Mouse (Mus musculus): ENCODE measurements around the gene Krt86.

Gene Krt86

DNA sequence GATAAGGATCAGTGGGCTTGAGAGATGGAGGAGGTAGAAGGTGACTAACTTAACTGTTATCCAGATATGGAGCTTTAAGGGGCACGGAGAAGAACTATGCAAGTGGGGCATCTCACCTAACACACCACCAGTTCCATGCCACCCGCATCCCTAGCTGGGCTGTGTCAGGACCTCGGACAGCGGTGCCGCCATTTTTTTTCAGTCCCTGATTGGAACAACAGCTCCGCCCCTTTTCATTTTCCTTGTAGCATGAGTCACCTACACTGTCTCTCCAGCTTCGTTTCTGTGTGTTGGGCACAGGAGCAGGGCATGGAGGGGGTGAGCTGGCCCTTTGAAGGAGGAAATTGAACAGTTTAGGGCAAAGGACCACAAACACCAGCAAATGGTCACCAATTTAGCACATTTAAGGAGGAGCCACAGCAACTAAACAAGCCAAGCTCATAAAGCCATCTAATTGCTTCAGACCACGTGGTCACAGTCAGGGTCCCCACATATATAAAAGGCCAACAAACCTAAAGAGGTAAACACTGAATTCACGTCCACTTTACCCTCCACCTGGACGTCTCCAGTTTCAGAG is at the start of gene Krt86:
Gene Krt86, plus strand, starts transcription at position 527 of the 577 bp plus-strand sequence.
- in situ Hi-C loops (cut with MboI, MseI) = no loop called here

DNA sequence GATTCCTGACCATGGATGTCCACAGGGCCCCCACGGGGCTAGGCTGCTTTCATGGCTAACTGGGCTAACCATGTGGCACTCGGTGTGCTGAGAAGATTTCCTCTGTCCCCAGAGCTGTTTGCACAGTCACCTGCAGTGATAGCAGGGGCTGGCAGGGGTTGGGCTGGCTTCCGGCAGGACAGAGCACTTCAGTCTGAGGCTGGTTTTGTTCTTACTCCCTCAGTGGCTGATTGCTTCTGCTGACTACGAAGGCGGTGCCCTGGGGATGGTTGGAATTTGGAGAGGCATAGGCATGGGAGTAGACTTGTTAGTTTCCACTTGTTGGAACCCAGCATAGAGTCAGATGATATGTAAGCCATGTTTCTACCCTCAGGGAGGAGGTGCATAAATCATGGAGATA is 48.4 kb upstream of the Krt86 start:
- in situ Hi-C loops (cut with MboI, MseI) = no loop called here

DNA sequence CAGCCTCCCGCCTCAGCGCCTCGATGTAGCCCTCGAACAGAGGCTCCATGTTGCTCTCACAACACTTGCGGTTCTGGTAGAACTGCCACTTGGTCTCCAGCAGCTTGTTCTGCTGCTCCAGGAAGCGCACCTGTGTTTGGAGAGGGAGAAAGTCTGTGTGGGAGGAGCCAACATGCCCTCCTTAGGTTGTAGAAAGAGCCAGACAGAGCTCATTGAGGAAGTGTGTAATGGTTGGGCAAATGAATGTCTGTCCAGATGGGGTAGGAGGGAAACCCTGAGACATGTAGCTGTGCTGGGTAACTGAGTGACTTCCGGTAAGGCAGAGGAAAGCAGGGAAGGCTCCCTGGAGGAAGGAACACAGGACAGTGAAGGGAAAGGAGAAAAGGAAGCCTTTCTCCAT is 36.7 kb upstream of the Krt86 start:
- in situ Hi-C loops (cut with MboI, MseI) = no loop called here

DNA sequence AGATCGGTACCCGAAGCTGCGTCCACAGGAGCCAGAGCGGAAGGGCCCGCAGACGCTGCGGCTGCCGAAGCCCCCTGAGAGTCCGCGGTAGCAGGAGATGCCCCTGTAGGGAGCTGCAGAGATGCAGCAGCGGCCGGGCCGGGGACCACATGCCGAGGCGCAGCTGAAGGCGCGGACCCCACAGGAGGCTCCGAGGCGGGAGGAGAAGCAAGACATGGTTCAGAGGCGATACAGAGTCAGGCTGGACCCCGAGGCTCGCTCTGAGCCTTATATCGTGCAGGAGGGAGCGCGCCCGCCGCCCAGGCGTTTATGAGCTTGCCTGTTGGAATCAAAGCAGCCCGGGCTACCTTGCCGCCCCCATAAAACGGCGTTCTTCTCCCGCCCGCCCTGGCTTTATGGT is 34.7 kb upstream of the Krt86 start, which contains the start of gene Krt87:
Gene Krt87, minus strand, starts transcription at position 250 of the 400 bp plus-strand sequence.
- in situ Hi-C loops (cut with MboI, MseI) = no loop called here

DNA sequence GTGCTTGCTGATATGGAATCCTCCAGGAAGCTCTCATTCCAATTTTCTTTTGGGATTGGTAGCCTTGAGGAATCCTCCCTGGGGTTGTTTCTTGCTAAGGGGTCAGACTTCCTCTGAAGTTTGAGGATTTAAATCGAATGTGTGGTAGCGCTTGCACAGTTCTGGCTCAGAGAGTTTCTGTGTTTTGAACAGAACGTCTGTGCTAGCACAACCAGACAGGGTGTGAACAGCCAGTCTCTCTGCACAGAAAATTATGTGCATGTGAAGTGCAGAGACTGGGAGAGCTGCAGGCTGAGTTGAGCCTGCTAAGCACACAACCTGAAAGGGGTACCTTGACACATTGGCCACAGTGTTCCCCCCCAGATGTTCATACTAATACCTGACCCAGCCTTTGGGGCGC is 32.4 kb upstream of the Krt86 start:
- in situ Hi-C loops (cut with MboI, MseI) = no loop called here

DNA sequence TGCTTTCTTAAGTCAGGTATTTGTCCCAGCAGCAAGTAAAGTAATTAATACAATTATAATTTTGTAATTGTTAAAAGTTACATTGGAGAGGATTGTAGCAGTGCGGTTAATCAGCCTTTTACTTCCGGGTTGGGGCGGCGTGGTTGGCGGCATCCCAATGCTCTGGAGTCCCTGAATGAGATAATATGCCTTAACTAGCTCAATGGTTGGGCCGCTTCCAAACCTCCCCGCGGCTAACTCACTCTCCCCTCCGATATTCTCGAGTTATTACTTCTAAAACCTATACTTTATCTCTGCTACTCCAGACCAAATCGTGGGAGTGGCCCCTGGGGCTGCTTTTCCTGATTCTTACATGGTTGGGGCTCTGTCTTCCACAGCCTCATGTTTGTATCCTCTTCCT is 26.7 kb upstream of the Krt86 start:
- in situ Hi-C loops (cut with MboI, MseI) = no loop called here

DNA sequence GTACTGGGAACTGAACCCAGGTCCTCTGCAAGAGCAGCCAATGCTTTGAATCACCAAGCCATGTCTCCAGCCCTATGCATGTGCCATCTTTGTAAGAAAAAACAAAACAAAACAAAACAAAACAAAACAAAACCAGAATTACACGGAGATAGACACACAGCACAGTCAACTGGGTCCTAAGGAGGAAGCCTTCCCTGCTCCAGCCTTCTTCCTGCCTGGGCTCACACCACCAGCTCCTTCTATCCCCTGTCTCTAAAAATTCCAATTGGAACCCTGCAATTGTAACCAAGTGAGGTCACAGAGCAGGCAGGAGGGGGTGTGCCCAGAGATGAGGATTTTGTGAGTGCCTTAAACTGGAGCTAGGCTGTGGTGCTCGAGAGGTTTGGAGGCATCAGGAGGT is 25.8 kb upstream of the Krt86 start, which contains the start of gene Krt88:
Gene Krt88, plus strand, starts transcription at position 301 of the 400 bp plus-strand sequence.
- in situ Hi-C loops (cut with MboI, MseI) = no loop called here

DNA sequence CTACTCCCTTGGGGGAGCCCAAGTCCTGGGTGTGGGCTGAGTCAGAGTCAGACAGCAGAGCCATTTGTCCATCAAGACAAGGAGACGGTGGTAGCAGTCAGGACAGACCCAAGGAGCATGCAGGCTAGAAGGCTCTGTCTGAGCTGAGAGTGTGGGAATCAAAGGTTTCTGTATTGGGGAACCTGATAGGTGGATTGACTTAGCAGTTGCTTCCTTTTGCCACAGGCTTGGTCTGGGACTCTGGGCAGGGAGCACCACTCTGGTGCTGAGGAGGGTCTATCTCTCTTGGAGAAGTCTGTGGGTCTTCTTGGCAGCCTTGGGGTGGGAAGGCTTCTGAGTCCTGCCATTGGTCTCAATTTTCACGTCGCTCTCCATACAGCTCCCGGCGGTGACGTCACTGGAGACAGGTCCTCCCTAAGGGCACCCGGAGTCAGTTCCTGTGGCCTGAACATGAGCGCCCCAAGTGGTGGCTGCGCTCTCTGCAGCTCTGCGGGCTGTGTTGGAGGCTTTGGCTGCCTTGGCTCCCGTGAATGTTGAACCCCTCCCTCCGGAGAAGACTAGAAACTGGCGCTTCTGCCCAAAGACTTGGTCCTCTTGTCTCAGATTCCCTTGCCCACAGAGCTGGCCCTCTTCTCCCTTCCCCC is 20.1 kb upstream of the Krt86 start:
- in situ Hi-C loops (cut with MboI, MseI) = no loop called here

DNA sequence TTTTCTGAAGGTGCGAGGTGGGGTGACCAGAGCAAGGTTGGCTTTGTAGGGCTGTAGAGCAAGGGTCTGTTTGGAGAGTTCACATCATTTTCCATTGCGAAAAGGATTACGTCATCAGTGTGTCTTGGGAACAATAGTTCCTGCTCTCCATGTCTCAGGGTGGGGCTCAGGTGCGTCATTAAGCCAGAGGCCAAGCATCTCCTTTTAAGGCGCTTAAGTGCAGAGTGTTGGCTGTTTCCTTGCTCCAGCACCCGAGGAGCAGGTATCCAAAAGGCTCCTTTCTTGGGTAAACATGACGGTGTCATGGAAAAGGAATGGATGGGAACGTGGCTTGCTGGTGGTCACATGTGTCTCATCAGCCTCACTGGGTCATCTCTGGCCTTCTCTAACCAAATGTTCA is 18.5 kb upstream of the Krt86 start:
- in situ Hi-C loops (cut with MboI, MseI) = no loop called here

DNA sequence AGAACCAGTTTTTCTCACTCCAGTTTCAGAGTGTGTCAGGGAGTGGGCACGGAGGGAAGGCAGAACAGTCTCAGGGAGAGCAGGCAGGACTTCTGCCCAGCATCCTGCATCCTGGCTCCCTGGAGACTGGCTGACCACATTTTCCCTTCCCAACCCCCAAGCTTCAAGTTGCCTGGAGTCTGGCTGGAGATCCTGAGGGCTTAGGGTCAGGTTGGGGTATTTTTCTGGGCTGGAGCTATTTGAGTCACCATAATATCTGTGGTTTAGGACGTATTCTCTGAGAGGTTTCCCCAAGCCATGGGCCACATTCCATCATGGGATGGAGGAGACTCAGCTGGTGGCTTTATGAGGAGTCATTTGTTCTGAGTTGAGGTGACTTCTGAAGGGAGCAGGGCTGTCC is 18.0 kb upstream of the Krt86 start:
- in situ Hi-C loops (cut with MboI, MseI) = no loop called here

DNA sequence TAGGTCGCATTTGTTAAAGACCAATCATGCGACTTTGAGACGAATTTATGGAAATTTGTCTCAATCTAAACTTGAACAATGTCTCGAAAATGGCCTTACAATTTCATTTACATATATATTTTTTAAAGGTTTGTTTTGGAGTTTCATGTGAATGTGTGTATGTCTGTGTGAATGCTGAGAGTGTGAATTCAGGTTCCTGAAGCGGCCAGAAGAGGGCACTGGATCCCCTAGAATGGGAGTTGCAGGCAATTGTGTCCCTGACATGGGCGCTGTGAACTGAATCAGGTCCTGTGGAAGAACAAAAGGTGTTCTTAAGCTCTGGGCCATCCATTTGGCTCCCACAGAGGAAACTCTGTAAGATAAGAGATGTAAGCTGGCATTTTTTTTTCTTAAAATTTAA is 17.4 kb upstream of the Krt86 start:
- in situ Hi-C loops (cut with MboI, MseI) = no loop called here

DNA sequence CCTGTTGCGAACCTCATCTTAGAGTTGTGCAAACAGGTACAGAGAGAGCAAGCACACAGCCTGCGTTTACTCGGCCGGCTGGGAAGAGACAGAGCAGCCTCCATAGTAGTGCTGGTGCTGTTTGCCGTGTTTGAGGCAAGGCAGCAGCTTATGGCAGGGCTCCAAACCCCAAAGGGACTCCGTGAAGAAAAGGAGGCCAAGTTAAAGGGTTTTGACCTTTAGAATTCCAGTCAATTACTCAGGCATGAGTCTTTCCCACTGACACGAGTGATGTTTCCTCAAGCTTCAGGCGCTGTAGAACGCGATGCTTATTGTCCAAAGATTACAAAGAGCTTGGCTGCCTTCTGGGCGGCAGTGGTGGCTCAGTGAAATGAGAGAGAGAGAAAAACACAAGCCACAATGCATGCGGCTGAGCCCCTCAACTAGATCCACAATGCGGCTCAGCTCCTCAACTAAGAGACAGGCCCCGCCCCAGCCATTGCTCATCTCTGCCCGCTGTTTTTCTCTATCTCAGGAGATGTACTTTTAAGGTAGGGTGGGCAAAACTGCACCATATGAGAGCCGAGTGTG is 14.8 kb upstream of the Krt86 start:
- in situ Hi-C loops (cut with MboI, MseI) = no loop called here

DNA sequence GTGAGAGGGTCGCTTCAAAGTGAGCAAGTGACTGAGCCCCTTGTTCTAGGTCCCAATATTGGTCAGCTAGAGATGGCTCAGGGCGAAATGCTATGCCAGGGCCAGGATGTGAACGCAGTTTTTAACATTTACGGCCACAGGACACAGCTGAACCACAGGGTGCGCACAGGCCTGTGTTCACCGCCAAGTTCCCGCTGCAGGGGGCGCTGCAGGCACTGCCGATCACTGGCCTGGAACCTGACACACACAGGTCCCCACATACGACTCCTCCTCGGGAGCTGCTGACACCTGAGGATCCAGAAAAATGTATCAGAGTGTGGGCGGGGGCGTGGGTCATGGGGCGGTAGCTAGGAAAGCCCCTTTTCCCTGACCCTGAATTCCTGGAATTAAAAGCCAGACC is 14.0 kb upstream of the Krt86 start:
- in situ Hi-C loops (cut with MboI, MseI) = no loop called here

DNA sequence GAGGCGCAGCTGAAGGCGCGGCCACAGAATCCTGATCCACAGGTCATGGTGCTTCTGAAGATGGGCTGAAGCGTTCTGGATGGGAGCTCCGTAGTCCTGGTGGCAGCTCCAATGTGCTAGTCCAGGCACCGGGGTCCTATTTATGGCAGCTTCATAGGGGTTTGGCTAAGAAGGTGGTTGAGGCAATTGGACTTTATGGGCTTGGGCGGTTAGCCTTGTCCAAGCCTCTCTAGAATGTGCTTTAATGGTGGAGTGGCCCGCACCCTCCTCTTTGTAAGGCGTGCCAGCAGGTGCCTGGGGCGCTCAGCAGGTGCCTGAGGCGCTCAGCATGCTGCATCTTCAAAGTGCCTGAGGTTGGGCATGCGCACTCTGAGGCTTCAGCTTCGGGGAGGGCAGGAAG is 9.6 kb upstream of the Krt86 start, which contains the start of gene Krt81:
Gene Krt81, minus strand, starts transcription at position 101 of the 400 bp plus-strand sequence.
- in situ Hi-C loops (cut with MboI, MseI) = no loop called here

DNA sequence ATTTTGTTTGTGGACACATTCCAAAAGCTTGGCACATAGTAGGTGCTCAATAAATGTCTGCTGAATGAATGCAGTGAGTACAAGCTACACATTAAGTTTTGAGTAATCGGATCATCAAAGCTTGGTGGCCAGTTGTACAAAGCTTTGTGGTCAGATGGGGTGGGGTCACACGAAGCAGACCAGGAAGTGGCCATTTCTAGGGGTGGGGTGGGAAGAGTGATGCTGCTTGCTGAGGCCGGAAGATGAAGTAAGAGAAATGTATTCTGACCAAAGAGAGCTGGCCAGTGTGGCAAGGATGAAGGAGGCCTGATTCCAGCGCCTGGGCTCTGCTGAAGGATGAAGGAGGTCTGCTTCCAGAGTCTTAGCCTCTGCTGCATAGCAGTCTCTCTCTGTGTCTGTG is 4.2 kb upstream of the Krt86 start:
- in situ Hi-C loops (cut with MboI, MseI) = no loop called here

DNA sequence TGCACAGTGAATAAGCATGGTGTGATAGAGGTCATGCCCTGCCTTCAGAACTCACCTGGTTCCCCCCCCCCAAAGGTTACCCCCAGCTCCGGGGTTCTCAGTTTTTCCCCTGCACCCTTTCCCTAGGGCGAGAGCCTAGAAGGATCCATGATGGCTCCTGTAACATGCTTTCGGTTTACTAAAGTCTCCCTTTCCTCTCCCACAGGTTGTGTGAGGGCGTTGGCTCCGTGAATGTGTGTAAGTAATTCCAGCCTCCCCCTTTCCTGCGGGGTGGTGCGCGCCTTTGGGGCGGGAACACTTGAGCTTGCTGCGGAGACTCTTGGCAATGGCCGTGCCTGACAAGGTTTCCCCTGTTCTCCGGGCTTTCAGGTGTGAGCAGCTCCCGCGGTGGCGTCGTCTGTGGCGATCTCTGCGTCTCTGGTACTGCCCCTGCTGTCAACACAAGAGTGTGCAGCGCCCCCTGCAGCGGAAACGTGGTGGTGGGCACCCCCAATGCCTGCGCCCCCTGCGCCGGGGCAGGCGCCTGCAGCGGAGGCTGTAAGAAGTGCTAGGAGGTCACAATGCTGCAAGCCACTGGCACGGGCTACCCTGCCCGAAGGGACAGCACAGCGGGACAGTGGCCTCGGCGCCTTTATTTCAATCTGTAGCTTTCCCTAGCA is 5.9 kb downstream of the Krt86 start:
- in situ Hi-C loops (cut with MboI, MseI) = no loop called here

DNA sequence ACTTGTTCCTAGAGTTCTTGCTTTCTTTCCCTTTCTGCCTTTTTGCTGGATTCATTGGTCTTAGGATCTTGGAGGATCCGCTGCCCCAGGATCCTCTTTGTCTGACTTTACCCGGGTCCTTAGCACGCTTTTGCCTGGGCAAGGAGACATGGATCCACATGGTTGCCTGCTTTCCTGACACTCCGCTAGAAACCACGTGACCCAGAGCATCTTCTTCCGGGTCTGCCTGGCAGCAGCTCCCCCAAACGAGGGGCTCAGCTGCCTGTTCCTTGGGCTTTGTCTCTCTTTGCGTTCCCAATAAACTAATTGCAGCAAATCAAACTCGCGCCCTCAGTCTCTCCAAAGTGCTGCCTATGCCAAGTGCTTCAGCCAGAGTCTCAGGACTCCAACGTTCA is 6.4 kb downstream of the Krt86 start:
- in situ Hi-C loops (cut with MboI, MseI) = no loop called here

DNA sequence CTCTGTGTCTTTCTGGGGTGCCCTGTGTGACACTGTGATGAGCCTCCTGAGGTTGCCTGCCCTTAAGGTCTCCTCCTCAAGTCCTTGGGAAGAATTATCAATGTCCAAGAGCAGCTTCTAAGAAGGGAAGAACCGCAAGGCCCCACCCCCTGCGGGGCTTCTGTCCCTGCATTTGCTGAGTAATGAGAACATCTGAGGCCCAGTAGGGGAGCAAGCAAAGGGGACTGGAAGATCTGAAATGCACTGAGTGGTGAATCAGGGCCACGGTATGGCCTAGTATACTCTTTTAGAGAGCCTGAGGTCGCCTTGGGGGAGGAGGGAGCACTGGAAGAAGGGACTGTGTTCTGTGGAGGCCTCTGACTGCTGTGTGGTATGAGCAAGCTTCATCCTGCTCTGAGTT is 8.8 kb downstream of the Krt86 start:
- in situ Hi-C loops (cut with MboI, MseI) = no loop called here

DNA sequence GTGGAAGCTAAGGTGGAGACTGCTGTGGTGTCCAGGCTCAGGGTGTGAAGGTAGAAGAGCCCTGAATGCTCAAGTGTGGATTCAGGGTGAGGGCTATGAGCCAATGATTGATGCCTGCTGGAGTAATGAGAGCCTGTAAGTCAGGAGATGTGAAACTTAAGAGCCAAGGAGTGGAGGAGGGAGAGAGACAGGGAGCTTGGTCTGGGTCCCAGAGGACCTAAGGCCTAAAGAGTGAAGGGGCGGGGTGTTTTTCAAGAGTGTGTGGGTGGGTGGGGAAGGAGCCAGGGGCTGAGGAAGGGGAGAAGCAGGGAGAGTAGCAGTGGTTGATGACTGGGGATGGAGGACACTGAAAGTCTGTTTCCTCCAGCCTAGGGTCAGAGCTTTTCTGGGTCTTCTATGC is 10.4 kb downstream of the Krt86 start:
- in situ Hi-C loops (cut with MboI, MseI) = no loop called here

DNA sequence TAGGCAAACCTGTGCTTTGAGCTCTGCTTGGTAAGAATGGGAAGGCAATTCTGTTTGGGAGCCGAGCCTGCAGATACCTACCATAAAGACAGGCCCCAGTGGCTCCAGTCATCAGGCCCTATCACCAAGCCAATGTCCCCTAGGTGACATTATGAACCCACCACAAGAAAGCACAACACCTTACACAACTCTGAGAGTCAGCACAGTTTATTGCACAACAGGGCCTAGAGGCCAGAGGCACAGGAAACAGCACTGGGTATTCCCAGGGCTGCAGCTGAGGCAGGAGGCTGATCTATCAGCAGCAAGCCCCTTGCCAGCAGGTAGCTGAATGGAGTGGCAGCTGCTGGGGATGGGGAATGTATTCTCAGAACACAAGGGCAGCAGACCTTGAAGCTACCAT is 11.7 kb downstream of the Krt86 start:
- in situ Hi-C loops (cut with MboI, MseI) = no loop called here

DNA sequence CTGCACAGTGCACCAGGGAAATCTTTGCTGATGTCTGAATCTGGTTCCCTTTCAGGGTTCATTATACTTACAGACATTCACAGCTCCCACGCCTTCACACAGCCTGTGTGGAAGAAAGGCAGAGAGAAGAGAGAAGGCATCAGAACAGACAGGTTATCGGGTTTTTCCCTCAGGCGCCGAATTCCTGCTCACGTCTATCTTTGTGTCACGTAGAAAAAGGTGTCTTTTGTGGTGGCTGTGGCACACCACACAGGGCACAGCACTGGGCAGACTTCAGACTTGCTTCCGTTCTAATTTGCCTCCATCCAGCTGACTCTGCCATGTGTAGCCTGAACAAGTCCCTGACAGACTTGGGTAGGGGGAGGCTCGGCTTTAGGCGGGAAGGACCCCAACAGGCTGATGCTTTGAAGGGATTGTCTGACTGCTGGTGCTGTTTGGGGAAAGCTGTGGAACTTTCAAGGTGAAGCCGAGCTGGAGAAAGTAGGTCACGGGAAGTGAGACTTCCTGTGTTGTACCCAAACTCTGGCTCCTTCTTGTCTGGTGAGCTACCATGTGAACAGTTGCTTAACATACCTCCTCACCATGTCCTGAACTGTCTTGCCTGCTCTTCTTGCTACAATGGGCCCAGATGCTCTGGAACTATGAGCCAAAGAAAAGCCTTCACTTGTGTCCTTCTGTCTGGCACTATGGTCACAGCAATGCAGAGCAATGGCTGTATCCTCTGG is 12.8 kb downstream of the Krt86 start:
- in situ Hi-C loops (cut with MboI, MseI) = no loop called here

DNA sequence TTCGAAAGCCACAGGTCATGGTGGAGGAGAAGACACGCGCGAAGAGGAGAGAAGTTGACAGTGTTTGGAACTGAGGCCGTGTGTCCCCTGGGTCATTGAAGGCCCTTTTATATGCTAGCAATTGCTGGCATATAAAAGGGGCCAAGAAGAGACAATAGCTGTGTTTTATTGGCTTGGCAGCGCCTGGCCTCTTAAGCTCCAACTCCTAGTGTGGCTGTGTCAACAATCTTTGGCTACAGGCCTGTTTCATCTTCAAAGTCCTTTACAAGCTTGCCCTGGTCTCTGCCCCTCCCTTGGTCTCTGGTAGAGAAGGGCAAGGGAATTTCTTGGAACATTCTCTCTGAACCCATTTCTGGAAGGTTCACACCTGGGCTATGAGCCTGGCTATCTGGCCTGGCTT is 18.2 kb downstream of the Krt86 start, which contains the start of gene Krt83:
Gene Krt83, minus strand, starts transcription at position 82 of the 400 bp plus-strand sequence.
- in situ Hi-C loops (cut with MboI, MseI) = no loop called here

Data from T-helper 2 cell (primary cell).